Comparison of ENCODE assay signal across 15 mouse cellular contexts in genomic region chr4:148772658-148773057, GRCm38 (mm10).
"Had no signal": no experiment of that assay in that cellular context is flagged by ENCODE, and none has a peak within 500 bp of the region (broad histone marks: within the 10 kb centered on the region; RNA-seq: fewer than 3 reads in every experiment).

No protein-coding gene starts in this region.

- H3K9me3 ChIP-seq: kidney, embryonic 15.5 days; limb, embryonic 12.5 days; liver, embryonic 13.5 days; lung, embryonic 15.5 days; midbrain, embryonic 13.5 days; neural tube, embryonic 15.5 days had no signal

- H3K36me3 ChIP-seq: kidney, embryonic 15.5 days; limb, embryonic 12.5 days; liver, embryonic 13.5 days; lung, embryonic 15.5 days; midbrain, embryonic 13.5 days; neural tube, embryonic 15.5 days had no signal

- H3K4me3 ChIP-seq: kidney, embryonic 15.5 days; limb, embryonic 12.5 days; liver, embryonic 13.5 days; lung, embryonic 15.5 days; midbrain, embryonic 13.5 days; myocyte; neural tube, embryonic 15.5 days had no signal

- H3K27ac ChIP-seq: kidney, embryonic 15.5 days; limb, embryonic 12.5 days; liver, embryonic 13.5 days; lung, embryonic 15.5 days; macrophage; midbrain, embryonic 13.5 days; neural tube, embryonic 15.5 days had no signal

- H3K4me2 ChIP-seq: limb, embryonic 12.5 days; liver, embryonic 13.5 days; lung, embryonic 15.5 days had no signal

- DNase-seq: kidney, adult 18-20 months; kidney, postnatal 14 days; liver; liver, embryonic 13.5 days; liver, postnatal 0 days; lung, postnatal 14 days; thymus, adult 18-20 months; thymus, postnatal 25 days had no signal

- ATAC-seq: liver, postnatal 0 days; midbrain, embryonic 13.5 days had no signal

- H3K9ac ChIP-seq: kidney, embryonic 15.5 days; limb, embryonic 12.5 days; liver, embryonic 13.5 days; liver, postnatal 0 days; lung, embryonic 15.5 days; midbrain, embryonic 13.5 days; neural tube, embryonic 15.5 days had no signal

- H3K4me1 ChIP-seq: liver, embryonic 13.5 days had no signal
